Mouse (Mus musculus) cerebellum, adult 11 months (tissue): ENCODE measurements around the gene Syt14.

Experiments
- DNase-seq: peaks from one replicate; pipeline ENCODE4 v3.0.0; 2022

Gene Syt14

GRCm38 (mm10) chr1:192986481-192986880, 49.1 kb downstream of the Syt14 start:
- DNase-seq: no peak

- DNase-seq: no peak
Observed at GRCm38 (mm10) chr1:192984333-192984732, 51.2 kb downstream of the Syt14 start.

GRCm38 (mm10) chr1:192981658-192982057, 53.9 kb downstream of the Syt14 start:
- no peak for DNase-seq

DNA sequence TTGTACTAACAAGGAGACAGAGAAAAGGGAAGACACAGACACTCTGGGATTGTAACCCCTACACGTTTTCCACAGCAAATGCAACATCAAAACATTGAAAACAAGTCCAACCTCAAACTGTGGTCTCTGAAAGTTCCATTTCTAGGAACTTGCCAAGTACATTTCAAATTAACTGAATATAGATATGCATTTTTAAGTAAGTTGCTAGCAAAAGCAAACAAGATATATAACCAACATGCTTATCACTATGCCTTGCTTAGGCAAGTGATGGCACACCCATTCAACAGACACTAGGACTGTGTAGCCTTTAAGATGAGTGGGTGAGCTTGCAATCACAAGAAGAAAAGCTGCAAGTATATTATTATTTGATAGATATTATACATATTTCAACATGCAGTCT, 54.5 kb downstream of the Syt14 start:
- DNase-seq: no peak

GRCm38 (mm10) chr1:192962323-192962722, 73.3 kb downstream of the Syt14 start:
- DNase-seq: no peak

DNA sequence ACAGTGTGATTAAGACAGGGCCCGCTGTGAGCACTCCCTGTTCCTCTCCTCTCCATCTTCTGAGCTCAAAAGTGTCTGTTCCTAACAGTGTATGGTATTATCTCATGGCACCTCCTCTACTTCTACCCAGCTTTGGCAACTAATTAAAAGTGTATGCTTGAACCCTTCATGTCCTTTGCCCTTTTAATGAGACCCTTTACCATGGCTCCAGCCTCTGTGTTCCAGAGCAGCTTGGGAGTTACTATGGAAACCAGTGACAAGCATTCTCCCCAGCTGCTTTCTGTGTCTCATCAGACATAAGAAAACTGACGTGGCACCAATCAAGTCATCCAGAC, 87.8 kb downstream of the Syt14 start:
- no peak for DNase-seq

- no peak for DNase-seq
Observed at GRCm38 (mm10) chr1:192947170-192947838, 88.3 kb downstream of the Syt14 start.

GRCm38 (mm10) chr1:192939033-192939432, 96.5 kb downstream of the Syt14 start:
- no peak for DNase-seq

- no peak for DNase-seq
Observed at GRCm38 (mm10) chr1:192937956-192938355, 97.6 kb downstream of the Syt14 start.

DNA sequence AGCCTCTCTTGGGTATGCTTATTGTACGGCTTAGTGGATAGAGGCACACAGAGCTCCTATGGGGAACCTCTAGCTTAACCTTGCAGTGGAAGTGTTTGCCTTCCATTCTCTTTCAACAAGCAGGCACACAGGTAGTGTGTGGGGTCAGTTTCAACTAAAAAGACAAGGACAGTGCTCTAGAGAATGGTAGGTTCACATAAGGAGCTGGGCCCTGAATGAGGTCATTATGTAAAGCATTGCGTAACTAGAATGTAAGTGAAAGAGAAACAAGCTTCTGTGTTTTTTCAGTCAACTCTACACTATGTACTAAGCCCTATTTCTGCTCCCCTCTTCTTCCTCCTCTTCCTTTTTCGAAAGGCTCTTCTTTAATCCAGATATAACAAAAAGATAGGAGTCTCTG, 103.8 kb downstream of the Syt14 start:
- DNase-seq: no peak

DNA sequence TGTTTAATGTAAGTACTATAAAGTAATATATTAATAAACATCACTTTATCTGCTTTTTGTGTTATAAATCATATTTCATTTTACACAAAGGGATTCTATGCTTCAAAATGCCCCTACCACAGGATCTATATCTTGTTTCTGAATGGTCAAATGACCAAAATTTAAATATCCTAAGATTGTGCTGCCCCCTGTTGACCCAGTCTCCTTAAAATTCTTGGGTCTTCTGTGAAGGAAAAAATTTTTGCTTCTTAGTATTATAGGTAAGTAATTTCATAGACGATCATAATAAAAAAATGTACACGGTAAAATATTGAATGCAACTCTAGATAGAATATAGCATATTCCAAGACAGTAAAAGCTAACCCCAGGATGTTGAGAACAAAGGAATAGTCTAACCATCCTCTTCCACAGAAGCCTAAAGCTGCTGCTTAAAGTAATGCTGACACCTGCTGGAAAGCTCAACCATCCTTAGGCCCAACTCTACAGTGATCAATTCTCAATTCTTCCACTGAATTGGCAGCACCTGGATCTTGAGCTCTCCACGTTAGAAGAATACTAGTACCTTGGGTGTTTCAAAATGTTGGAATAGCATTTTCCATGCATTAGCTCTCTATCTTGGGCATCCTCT, 123.4 kb downstream of the Syt14 start:
- no peak for DNase-seq

DNA sequence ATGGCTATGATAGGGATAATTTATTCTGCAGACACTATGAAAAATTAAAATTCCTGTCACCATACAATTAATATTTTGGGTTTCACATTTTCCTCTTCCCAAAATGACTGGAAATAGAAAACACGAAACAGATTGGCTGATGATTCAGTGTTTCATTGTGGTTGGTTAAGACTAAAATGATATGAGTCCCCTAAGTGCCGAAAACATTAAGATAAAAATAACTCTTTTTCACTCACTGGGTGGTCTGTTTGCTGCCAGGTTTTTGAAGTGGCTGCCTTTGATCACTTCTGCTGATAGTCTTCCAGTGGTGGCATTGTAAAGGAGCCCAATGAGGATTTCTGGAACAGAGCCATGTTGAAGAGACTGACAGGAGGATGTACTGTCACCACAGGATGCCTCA, 134.1 kb downstream of the Syt14 start:
- DNase-seq: no peak

DNA sequence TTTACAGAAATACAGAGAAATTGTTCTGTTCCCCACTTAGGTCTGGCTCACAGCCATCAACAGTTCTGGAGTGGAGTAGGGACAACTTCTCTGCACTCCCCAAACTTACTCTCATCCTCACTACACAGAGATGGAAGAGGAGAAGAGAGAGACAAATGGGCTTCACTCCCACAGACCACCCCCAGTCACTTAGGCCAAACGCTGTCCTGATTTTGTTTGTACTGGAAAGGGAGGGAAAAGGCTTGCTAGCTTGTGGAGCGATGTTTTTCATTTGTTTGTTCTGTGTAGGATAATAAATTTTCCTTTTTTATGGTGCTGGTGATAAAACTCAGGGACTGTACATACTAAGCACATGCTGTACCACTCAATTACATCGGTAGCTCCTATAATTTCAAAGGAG, 134.7 kb downstream of the Syt14 start:
- no peak for DNase-seq

- no peak for DNase-seq
Observed at GRCm38 (mm10) chr1:192898742-192899141, 136.8 kb downstream of the Syt14 start.

DNA sequence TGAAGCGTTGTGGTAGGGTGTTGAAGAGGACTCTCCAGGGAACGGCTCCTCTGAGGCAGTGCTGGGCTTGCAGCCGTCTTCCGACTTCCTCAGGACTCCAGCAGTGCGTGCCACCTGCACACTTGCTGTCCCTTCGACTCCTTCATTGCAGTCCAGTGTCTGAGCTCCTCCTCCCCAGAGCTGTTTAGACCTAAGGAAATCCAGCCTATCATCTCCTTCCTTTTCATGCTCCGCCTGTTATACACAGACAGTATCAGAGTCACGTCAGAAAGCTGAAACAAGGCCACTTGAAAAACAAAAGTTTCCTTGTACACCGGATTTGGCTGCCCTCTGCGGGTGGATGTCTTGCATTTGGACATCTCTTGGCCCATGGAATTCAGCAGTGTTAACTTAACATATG, 138.4 kb downstream of the Syt14 start:
- peak; percentile 6 for DNase-seq

GRCm38 (mm10) chr1:192896076-192896475, 139.5 kb downstream of the Syt14 start:
- DNase-seq: no peak

GRCm38 (mm10) chr1:192890716-192891115, 144.9 kb downstream of the Syt14 start:
- no peak for DNase-seq

DNA sequence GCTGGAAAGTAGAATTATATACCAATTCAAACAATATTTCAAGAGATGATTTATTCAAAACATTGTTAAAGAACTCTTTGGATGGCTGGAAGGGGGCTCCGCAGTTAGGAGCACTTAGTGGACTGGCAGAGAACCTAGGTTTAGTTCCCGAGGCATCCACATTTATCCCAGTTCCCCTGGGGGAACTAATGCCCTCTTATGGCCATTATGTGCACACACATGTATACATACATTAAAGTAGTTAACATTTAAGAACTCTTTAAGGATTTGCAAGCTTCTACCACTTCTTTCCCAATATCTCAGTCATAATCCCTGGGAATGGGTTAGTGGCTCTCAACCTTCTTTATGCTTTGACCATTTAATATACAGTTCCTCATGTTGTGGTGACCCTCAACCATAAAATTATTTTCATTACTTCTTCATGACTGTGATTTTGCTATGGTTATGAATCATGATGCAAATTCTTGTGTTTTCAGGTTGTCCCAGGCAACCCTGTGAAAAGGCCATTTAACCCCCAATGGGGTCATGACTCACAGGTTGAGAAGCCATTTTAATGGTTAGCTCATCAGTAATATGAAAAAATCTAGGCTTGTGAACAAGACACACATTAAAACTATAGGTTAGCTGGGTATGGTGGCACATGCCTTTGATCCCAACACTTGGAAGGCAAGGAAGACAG, 152.8 kb downstream of the Syt14 start:
- no peak for DNase-seq

- no peak for DNase-seq
Observed at GRCm38 (mm10) chr1:192880130-192880529, 155.4 kb downstream of the Syt14 start.

GRCm38 (mm10) chr1:192879086-192879580, 156.4 kb downstream of the Syt14 start:
- no peak for DNase-seq

GRCm38 (mm10) chr1:192872841-192873240, 162.7 kb downstream of the Syt14 start:
- DNase-seq: peak; percentile 27

- DNase-seq: no peak
Observed at GRCm38 (mm10) chr1:192869761-192870160, 165.8 kb downstream of the Syt14 start.

GRCm38 (mm10) chr1:192864440-192864839, 171.1 kb downstream of the Syt14 start:
- no peak for DNase-seq

DNA sequence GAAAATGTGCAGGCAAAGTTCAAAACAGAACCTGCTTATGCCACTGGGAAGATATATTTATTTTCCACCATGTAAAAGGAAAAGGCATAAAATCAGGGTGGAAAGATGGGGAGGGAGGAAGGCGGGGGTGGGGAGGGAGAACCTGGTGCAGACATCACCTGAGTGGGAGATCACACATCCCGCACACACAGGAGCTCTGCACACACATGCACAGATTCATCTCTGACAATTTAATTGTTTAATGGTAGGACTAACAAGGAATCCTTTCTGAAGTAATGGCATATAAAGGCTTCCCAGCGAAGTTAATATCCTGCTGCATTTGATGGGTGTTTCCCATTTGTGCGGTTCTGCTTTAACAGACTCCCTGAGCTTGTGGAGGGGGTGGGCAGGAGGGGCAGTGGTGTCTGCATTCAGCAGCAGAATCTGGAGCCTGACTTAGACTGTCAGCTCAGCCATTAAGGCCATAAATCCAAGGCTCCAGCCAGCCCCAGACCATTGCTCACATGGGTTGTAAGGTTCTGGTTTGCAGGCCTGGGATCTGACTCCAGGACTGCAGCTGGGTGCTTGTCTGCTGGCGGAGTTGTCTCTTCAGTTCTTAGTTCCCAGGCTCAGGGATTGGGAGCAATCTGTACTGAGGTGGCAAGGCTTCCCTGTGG, 174.1 kb downstream of the Syt14 start:
- DNase-seq: no peak
